Mouse (Mus musculus): ENCODE results near the gene B130006D01Rik.

The B130006D01Rik gene

GRCm38 (mm10) chr11:95771665-95772064 lies 48.3 kb downstream of the B130006D01Rik start:
- DNase-seq (ENCODE audit: low spot score): no peak

DNA sequence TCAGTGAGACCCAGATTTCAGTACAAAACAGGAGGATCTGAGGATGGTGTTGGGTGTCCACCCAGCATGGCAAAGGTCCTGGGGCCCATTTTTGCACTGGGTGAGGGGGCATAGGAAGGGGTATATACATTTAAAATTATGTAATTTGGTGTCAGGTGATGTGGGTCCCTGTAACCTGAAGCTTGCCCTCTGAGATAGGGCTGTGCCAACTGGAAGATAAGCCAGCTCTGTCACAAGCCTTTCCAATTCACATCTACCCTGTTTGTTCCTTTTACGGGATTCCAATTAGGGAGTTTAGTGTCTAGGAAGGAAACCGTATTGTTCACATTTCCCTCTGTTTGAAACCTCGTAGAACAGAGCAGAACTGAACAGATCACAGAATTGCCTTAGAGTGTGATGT lies 49.9 kb downstream of the B130006D01Rik start:
- DNase-seq (ENCODE audit: low spot score): no peak

Measured in testis, postnatal 10 days (tissue).